Mouse (Mus musculus) heart, adult 2 months (tissue): ENCODE results near the gene Rassf2. TPM values are rescaled to one million over a fixed set of nuclear protein-coding genes. Genes with fewer than 3 reads are reported as not detected.

Experiments
- DNase-seq, 2 experiments: peaks; one replicate each; pipeline ENCODE4 v3.0.0; 2021
- H3K27ac ChIP-seq: fragments of 200-600 bp; 2 replicates; pipeline ENCODE4 v1.8.1; 2022
- H3K27me3 ChIP-seq: fragments of 200-500 bp; 2 replicates; pipeline ENCODE4 v1.6.1; 2012; ENCODE audit warnings: mild to moderate bottlenecking, low read length, inconsistent platforms, mixed read lengths; ENCODE audit not compliant: control insufficient read depth, insufficient read depth
- H3K36me3 ChIP-seq: fragments of 200-500 bp; 2 replicates; pipeline ENCODE4 v1.6.1; 2012; ENCODE audit warnings: low read length, inconsistent platforms; ENCODE audit not compliant: control insufficient read depth, insufficient read depth
- H3K4me1 ChIP-seq: fragments of 200-500 bp; 2 replicates; pipeline ENCODE4 v1.6.1; 2011; ENCODE audit warnings: low read length; ENCODE audit not compliant: control insufficient read depth, insufficient read depth
- H3K4me3 ChIP-seq: fragments of 200-600 bp; 2 replicates; pipeline ENCODE4 v1.8.1; 2022
- H3K79me2 ChIP-seq: fragments of 200-500 bp; replicated peaks from 2 replicates; pipeline ENCODE4 v1.6.1; 2012; ENCODE audit warnings: mild to moderate bottlenecking, inconsistent platforms, low read length, moderate library complexity, mixed read lengths; ENCODE audit not compliant: control insufficient read depth, insufficient read depth
- H3K9ac ChIP-seq: fragments of 200-500 bp; 2 replicates; pipeline ENCODE4 v1.6.1; 2012; ENCODE audit warnings: low read depth, mild to moderate bottlenecking, control low read depth, inconsistent platforms, low read length, mixed read lengths
- CTCF ChIP-seq: fragments of 200-600 bp; IDR thresholded peaks from 2 replicates; pipeline ENCODE4 v1.8.1; 2022; ENCODE audit warnings: antibody characterized with exemption, mild to moderate bottlenecking, moderate library complexity
- EP300 ChIP-seq: fragments of 200-500 bp; IDR thresholded peaks from 2 replicates; pipeline ENCODE4 v1.6.1; 2011; ENCODE audit warnings: low read depth, low read length, control low read depth; ENCODE audit not compliant: insufficient read depth
- POLR2A ChIP-seq: fragments of 200-500 bp; IDR thresholded peaks from 2 replicates; pipeline ENCODE4 v1.6.1; 2011; ENCODE audit warnings: mild to moderate bottlenecking, low read depth, low read length, control low read depth; ENCODE audit not compliant: insufficient read depth
- WGBS: fragments of 180-500 bp; shearing (Covaris S2); methylation state at CpG from one replicate; pipeline ENCODE4 v1.1.7; 2018; 5-methylcytosine and 5-hydroxymethylcytosine counted together
- intact Hi-C: fragments of 180-260 bp; cut with DNase I; formaldehyde crosslinking; loops from one replicate; pipeline ENCODE4 v1.15.1; 2025
- polyA plus RNA-seq: library from polyadenylated mRNA; depleted of rRNA; stranded (reverse); fragments of >200 nt; gene quantifications from 2 replicates; pipeline ENCODE4 v1.2.3, GENCODE M21; 2012
- total RNA-seq, 2 experiments: library from RNA; stranded (reverse); gene quantifications; 2 replicates each; pipeline ENCODE4 v1.2.3; 2021

Gene Rassf2
- total and polyA plus RNA-seq, 3 experiments = 6.0 to 11.5 (median 6.8) TPM

GRCm38 (mm10) chr2:131970597-131970996 is 59.5 kb downstream of the Rassf2 start:
- intact Hi-C loops = no loop called here
- no peaks in the 10 kb centered on the region for H3K4me1 ChIP-seq
- H3K27me3 ChIP-seq = no peaks in the 10 kb centered on the region
- TF ChIP-seq POLR2A (no peak), CTCF (no peak), EP300 (no peak)
- no peak overlapping the region for H3K9ac ChIP-seq
- 72% methylated on average over 2 of the region's 2 CpGs for WGBS
- no peaks in the 10 kb centered on the region for H3K79me2 ChIP-seq
- H3K27ac ChIP-seq = no peak overlapping the region
- no peak overlapping the region for H3K4me3 ChIP-seq
- H3K36me3 ChIP-seq = no peaks in the 10 kb centered on the region
- no peak for DNase-seq

DNA sequence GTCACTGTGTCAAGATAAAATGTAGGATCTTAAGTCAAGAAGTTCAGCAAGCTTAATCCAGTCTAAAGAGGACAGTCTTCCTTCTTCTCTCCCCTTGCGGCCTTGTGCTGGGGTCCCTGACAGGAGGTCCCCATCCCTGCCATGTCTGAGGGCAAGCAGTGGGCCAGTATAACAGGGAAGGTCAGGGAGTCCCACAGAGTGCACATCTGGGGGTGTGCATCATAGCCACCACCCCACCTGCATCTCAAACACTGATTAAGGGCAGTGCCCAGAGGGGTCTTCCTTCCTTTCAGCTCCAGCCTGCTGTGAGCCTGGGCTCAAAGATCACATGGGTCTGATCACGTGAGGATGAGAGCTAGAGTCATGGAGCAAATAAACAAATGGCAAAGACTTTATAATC is 68.4 kb downstream of the Rassf2 start:
- TF ChIP-seq POLR2A (no peak), EP300 (no peak), CTCF (no peak)
- WGBS = 69% methylated on average over 2 of the region's 2 CpGs
- H3K36me3 ChIP-seq = no peaks in the 10 kb centered on the region
- H3K27ac ChIP-seq = no peak overlapping the region
- no peak for DNase-seq
- peaks cover 9% of the 10 kb centered on the region for H3K4me1 ChIP-seq
- H3K79me2 ChIP-seq = no peaks in the 10 kb centered on the region
- no peak overlapping the region for H3K4me3 ChIP-seq
- intact Hi-C loops = no loop called here
- H3K9ac ChIP-seq = no peak overlapping the region
- no peaks in the 10 kb centered on the region for H3K27me3 ChIP-seq

GRCm38 (mm10) chr2:131957731-131958222 is 72.3 kb downstream of the Rassf2 start:
- DNase-seq = peak; percentile 24 to 59
- Histone ChIP-seq H3K9ac (no peak overlapping the region), H3K27me3 (no peaks in the 10 kb centered on the region), H3K36me3 (no peaks in the 10 kb centered on the region), H3K4me1 (peaks cover 12% of the 10 kb centered on the region), H3K79me2 (no peaks in the 10 kb centered on the region), H3K27ac (no peak overlapping the region), H3K4me3 (no peak overlapping the region)
- WGBS = 17% methylated on average over 9 of the region's 9 CpGs
- TF ChIP-seq POLR2A (0 out of 2 replicates have a peak, but pooled peaks have one; percentile 18), CTCF (no peak), EP300 (peak; percentile 68)
- intact Hi-C loops = loop anchor here (2.0 kb wide), 1 partner anchor 21 kb away; no protein-coding TSS in a partner anchor

DNA sequence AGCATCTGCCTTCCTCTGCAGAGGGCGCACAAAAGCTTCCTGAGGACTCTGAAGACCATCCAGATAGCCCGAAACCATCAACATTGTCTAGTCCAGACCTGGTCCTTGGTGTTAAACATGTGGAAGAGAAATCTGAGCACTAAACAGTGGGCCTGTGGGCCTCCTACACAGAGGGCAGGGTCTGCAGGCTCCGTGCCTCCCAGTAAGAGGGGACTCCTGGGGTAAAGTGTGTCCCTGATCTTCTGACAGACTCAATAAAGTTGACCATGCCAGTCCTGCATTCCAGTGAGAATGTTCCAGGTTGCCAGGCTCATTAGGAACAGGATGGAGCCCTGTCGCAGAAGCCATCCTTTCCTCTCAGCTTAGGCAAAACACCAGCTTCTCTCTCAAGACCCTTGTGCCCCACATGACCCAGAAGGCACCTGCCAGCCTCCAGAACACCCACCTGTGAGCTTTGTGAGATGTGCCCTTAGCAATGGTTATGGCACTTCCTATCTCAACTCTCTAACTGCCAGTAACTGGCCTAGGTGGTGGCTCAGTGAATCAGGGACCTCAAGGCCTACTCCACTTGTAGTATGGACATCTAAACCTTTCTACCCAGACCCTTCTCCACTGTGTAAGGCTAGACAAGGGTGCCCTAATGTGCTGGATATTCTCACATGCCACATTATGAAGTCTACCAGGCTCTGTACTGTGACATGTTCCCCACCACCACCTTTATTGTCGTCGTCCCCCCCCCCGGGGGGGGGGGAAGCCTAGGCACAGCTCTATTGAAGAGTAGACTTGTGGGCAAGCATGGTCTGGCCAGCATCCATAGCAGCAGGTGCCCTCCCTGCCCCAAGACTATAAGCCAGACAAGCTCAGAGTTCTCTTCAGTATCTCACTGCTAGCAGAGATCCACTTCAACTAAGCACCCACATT is 73.5 kb downstream of the Rassf2 start:
- DNase-seq = peak in 1 of 2 experiments; percentile 7
- no peak overlapping the region for H3K27ac ChIP-seq
- H3K79me2 ChIP-seq = no peaks in the 10 kb centered on the region
- TF ChIP-seq POLR2A (no peak), CTCF (no peak), EP300 (no peak)
- H3K4me1 ChIP-seq = peaks cover 12% of the 10 kb centered on the region
- 82% methylated on average over 7 of the region's 7 CpGs for WGBS
- no peak overlapping the region for H3K9ac ChIP-seq
- H3K36me3 ChIP-seq = no peaks in the 10 kb centered on the region
- no peaks in the 10 kb centered on the region for H3K27me3 ChIP-seq
- no peak overlapping the region for H3K4me3 ChIP-seq
- intact Hi-C loops = no loop called here

- 24% methylated on average over 17 of the region's 17 CpGs for WGBS
- no peak overlapping the region; the same call in none of the 2 replicates for H3K27ac ChIP-seq
- peak overlapping the region; percentile 26 for H3K4me3 ChIP-seq
- DNase-seq = peak; percentile 43 to 44
- H3K79me2 ChIP-seq = no peaks in the 10 kb centered on the region
- no peaks in the 10 kb centered on the region for H3K36me3 ChIP-seq
- H3K4me1 ChIP-seq = peaks cover 9% of the 10 kb centered on the region
- intact Hi-C loops = no loop called here
- no peaks in the 10 kb centered on the region for H3K27me3 ChIP-seq
- TF ChIP-seq EP300 (no peak), POLR2A (no peak), CTCF (no peak)
- H3K9ac ChIP-seq = no peak overlapping the region
Measured at GRCm38 (mm10) chr2:131955264-131955663, 74.8 kb downstream of the Rassf2 start.

DNA sequence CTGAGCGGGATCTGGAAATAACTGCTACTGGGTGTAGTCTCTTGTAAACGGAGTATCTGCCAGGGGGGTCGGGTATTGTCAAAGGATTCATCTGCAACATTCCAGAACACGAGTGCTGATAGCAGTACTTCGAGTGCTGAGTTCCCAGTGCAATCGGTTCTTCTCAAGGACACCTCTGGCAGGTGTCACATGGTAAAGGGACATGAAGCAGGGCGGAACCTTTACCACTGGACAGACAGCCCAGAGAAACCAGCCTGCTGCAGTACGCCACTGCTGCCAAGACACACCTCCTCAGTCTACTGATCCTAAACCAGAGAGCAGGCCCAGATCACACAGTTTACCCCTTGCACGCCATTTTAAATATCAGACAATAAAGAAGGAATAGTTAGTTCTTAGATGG is 75.2 kb downstream of the Rassf2 start:
- TF ChIP-seq EP300 (0 out of 2 replicates have a peak, but pooled peaks have one; percentile 46), CTCF (no peak)
- Histone ChIP-seq H3K9ac (no peak overlapping the region), H3K79me2 (no peaks in the 10 kb centered on the region), H3K27me3 (no peaks in the 10 kb centered on the region), H3K4me1 (peaks cover 9% of the 10 kb centered on the region), H3K27ac (no peak overlapping the region; the same call in none of the 2 replicates), H3K4me3 (peak overlapping the region; percentile 26), H3K36me3 (no peaks in the 10 kb centered on the region)
- peak in 1 of 2 experiments; percentile 66 for DNase-seq
- WGBS = 45% methylated on average over 9 of the region's 9 CpGs
- intact Hi-C loops = loop anchor here (5.0 kb wide), 1 partner anchor 48 kb away; the partner anchor contains the start of genes Prn and Prnp
